Mouse (Mus musculus) Patski (cell line): Measurements from ENCODE around the gene Gm43552. TPM values are rescaled to one million over a fixed set of nuclear protein-coding genes. Genes with fewer than 3 reads are reported as not detected.

ENCODE experiments used
- ATAC-seq: fragments of 100-300 bp; one replicate; pipeline ENCODE4 v1.8.0; 2021
- CTCF ChIA-PET: fragments of 350-600 bp; sonication (Branson Sonifier 250); formaldehyde crosslinking; loops from one replicate; lab custom pipeline; 2022; ENCODE audit warnings: inconsistent platforms; lab: Charles Lee
- POLR2A ChIA-PET: fragments of 350-600 bp; sonication (Branson Sonifier 250); formaldehyde crosslinking; loops from one replicate; lab custom pipeline; 2022; ENCODE audit warnings: antibody characterized with exemption, inconsistent platforms; lab: Charles Lee
- DNase-seq: peaks from one replicate; pipeline ENCODE4 v3.0.0-alpha.2; 2011; ENCODE audit warnings: low read depth, low spot score
- H3K27me3 ChIP-seq: fragments of 371-371 bp; one replicate; pipeline ENCODE4 v1.5.1; 2021
- CTCF ChIP-seq: fragments of 100-300 bp; IDR thresholded peaks from one replicate; pipeline ENCODE4 v1.5.1; 2021
- in situ Hi-C: fragments of 300-500 bp; cut with MboI; formaldehyde crosslinking; loops from 3 replicates; pipeline ENCODE4 v1.11.1; 2018; ENCODE audit warnings: low pct_unique_long_range_greater_than_20kb, mixed read lengths
- polyA plus RNA-seq: library from polyadenylated mRNA; unstranded; gene quantifications from one replicate; pipeline ENCODE4 v1.2.3, GENCODE M21; 2021

The Gm43552 gene
- polyA plus RNA-seq, 1 experiment from 2014 or later: not detected

GRCm38 (mm10) chr5:65505786-65506185 lies 13.2 kb upstream of the Gm43552 start:
- no peak for ATAC-seq
- in situ Hi-C loops: loop anchor here (25.0 kb wide), 1 partner anchor 432 kb away; the partner anchor contains the start of gene Chrna9
- ChIA-PET CTCF (interaction anchor here (0.8 kb wide), 1 partner anchor 19 kb away, joined by 3 read pairs; no protein-coding TSS in a partner anchor), POLR2A (interaction anchor here (0.6 to 1.1 kb wide), 2 partner anchors 9 to 71 kb away, joined by 4 to 7 read pairs; no protein-coding TSS in a partner anchor)
- peaks cover 5% of the 10 kb centered on the region for H3K27me3 ChIP-seq
- no peak for DNase-seq
- no peak for TF ChIP-seq CTCF

DNA sequence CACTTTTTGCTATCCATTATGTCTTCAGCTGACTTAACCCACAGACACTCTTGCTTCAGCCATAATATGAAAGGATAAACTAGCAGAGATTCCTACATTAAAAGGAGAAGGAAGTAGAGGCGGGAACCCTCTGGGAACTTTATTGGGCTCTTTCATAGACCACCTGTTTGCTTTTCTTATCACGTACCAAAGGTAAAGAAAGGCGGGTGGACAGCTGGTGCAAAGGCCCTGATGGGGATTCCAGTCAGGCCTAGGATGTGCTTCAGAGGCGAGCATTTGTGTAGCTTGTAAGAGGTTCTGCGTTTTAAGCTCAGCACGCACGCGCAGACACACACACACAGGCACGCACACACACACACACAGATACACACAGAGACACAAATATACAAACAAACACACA lies 8.8 kb upstream of the Gm43552 start:
- ChIA-PET POLR2A (interaction anchor here (0.6 kb wide), 1 partner anchor 67 kb away, joined by 3 read pairs; no protein-coding TSS in a partner anchor), CTCF (interaction anchor here (1.3 kb wide), 1 partner anchor 33 kb away, joined by 3 read pairs; no protein-coding TSS in a partner anchor)
- no peak for DNase-seq
- ATAC-seq: no peak
- peaks cover 5% of the 10 kb centered on the region for H3K27me3 ChIP-seq
- in situ Hi-C loops: loop anchor here (25.0 kb wide), 1 partner anchor 436 kb away; the partner anchor contains the start of gene Chrna9
- no peak for TF ChIP-seq CTCF

- no peak for ATAC-seq
- in situ Hi-C loops: loop anchor here (25.0 kb wide), 1 partner anchor 437 kb away; the partner anchor contains the start of gene Chrna9
- H3K27me3 ChIP-seq: peaks cover 2% of the 10 kb centered on the region
- ChIA-PET POLR2A (no interaction called here), CTCF (no interaction called here)
- TF ChIP-seq CTCF: no peak
- no peak for DNase-seq
These were observed 7.6 kb upstream of the Gm43552 start for GRCm38 (mm10) chr5:65500231-65500630.

DNA sequence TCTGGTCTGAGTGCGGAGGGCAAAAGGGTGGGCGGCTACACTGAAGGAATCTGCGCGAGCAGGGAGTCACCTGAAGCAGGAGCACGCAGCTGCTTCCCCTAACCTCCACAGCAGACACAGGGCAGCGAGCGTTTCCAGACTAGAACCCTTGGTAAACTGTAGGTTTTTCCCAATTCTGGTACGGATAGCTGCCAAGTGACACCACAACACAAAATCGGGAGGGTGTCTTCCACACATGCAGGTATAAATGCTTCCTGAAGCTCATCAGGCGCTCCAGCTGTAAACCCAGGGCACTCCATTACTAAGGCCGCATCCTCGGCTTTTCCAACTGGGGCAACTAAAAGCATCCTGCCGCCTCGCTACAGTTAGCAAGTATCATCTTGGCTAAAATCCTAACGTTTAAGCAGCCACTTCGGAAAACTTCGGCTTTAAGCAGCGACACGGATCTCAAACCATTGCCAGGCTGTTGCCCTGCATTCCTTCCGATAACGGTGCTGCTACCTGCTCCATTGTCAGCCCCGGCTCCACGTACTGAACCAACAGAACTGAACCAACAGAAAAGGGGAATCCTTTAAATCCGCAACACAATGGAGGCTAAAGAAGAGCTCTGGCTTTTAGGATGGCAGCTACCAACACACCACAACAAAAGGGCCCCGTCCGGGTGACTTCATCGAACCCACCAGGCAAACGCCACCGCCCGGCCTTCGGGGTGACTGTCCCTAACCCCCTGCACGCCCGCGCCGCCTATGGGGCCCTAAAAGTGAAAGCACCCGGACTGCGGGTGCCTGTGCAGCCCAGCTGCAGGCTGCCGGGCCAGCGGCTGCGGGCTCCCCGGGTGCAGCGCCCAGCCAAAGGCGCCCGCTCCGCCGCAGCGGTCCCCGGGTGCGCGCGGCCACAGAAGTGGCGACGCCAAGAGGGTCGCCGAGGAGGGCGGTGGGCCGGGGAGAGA lies 592 bp downstream of the Gm43552 start:
- ATAC-seq (peak; percentile 46), DNase-seq (no peak)
- ChIA-PET POLR2A (interaction anchor here (1.0 to 1.3 kb wide), 2 partner anchors 22 to 158 kb away, joined by 3 to 5 read pairs; no protein-coding TSS in a partner anchor), CTCF (interaction anchor here (0.9 kb wide), 1 partner anchor 9 kb away, joined by 3 read pairs; no protein-coding TSS in a partner anchor)
- TF ChIP-seq CTCF: peak; percentile 76
- no peaks in the 10 kb centered on the region for H3K27me3 ChIP-seq
- in situ Hi-C loops: no loop called here

- CTCF ChIA-PET: no interaction called here
- DNase-seq: no peak
These were observed 2.8 kb downstream of the Gm43552 start for GRCm38 (mm10) chr5:65489830-65490229.

DNA sequence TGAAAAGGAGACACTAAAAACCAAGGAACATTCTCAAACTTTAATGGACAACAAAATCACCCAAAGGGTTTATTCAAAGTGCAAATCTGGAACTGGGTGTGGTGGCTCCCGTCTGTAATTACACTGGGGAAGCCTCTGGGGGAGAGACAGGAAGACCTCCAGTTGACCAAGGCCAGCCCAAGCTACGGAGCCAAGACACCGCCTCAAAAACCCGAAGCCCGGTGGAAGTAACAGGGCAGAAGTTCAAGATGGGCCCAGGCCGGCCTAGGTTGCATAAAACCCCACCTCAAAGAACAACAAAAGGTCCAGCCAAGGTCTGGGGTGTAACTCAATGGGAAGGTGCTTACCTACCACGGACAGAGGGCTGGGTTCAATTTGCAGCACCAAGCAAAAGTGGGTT lies 3.9 kb downstream of the Gm43552 start:
- H3K27me3 ChIP-seq: no peaks in the 10 kb centered on the region
- ChIA-PET CTCF (no interaction called here), POLR2A (interaction anchor here (0.5 kb wide), 1 partner anchor 797 kb away, joined by 3 read pairs; no protein-coding TSS in a partner anchor)
- DNase-seq (no peak), ATAC-seq (no peak)
- TF ChIP-seq CTCF: no peak
- in situ Hi-C loops: no loop called here

More at GRCm38 (mm10) chr5:65489830-65490229, 2.8 kb downstream of the Gm43552 start:
- TF ChIP-seq CTCF: no peak
- POLR2A ChIA-PET: no interaction called here
- H3K27me3 ChIP-seq: no peaks in the 10 kb centered on the region
- ATAC-seq: no peak
- in situ Hi-C loops: no loop called here

- ATAC-seq: no peak
- ChIA-PET POLR2A (no interaction called here), CTCF (no interaction called here)
- no peaks in the 10 kb centered on the region for H3K27me3 ChIP-seq
- in situ Hi-C loops: no loop called here
- no peak for DNase-seq
- TF ChIP-seq CTCF: no peak
These were observed 5.3 kb downstream of the Gm43552 start for GRCm38 (mm10) chr5:65487381-65487780.

DNA sequence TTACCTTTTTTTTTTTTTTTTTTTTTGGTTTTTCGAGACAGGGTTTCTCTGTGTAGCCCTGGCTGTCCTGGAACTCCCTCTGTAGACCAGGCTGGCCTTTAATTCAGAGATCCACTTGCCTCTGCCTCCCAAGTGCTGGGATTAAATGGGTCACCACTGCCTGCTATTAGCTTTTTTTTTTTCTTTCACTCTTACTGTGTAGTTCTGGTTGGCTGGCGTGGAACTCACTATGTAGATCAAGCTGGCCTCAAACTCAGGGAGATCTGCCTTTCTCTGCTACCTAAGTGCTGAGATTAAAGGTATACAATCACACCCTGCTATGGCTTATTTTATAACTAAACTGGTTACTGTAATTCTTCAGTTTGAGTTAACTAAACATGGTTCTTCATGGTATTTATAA lies 6.1 kb downstream of the Gm43552 start:
- ATAC-seq: no peak
- TF ChIP-seq CTCF: no peak
- CTCF ChIA-PET: no interaction called here
- DNase-seq: no peak
- in situ Hi-C loops: no loop called here
- POLR2A ChIA-PET: interaction anchor here (0.6 to 1.2 kb wide), 5 partner anchors 12 to 1862 kb away, joined by 3 to 6 read pairs (median 5); no protein-coding TSS in a partner anchor
- H3K27me3 ChIP-seq: no peaks in the 10 kb centered on the region

DNA sequence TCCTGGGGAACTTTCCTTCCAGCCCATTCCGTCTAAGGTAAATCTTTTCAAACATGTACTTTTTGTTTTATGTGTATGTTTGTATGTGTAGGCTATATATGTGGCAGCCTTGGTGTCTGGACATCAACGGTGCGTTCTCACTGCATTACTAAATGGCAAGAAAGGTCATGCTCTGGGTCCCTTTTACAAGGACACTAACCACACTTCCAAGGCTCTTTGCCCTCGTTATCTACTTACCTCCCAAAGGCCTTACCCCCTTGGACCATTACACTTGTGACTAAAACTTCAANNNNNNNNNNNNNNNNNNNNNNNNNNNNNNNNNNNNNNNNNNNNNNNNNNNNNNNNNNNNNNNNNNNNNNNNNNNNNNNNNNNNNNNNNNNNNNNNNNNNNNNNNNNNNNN lies 9.6 kb downstream of the Gm43552 start:
- no peaks in the 10 kb centered on the region for H3K27me3 ChIP-seq
- CTCF ChIA-PET: interaction anchor here (1.0 kb wide), 1 partner anchor 9 kb away, joined by 3 read pairs; no protein-coding TSS in a partner anchor
- no peak for TF ChIP-seq CTCF
- in situ Hi-C loops: no loop called here
- no peak for ATAC-seq
- no peak for DNase-seq
- POLR2A ChIA-PET: no interaction called here

DNA sequence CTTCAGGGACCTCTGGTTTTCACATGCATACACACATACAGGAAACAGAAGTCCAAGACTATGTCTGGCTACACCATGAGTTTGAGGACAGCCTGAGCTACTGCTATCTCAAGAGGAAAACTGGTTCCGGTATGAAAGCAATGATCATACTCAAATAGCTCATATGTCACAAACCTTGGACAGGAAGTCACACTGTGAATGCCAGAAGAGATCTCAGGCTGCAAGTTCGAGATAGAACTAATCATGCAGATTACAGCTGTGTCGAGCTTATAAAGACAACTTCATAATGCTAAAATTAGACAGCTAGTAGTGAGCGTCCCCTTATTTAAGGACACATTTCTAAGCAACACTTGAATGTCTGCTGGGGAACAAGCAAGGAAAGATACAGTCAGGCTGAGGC lies 12.1 kb downstream of the Gm43552 start:
- DNase-seq (no peak), ATAC-seq (no peak)
- in situ Hi-C loops: no loop called here
- no peaks in the 10 kb centered on the region for H3K27me3 ChIP-seq
- ChIA-PET CTCF (interaction anchor here (1.0 to 1.6 kb wide), 2 partner anchors 10 to 14 kb away, joined by 3 to 4 read pairs; no protein-coding TSS in a partner anchor), POLR2A (no interaction called here)
- no peak for TF ChIP-seq CTCF
